ENCODE assay signal across 8 mouse cellular contexts in the genomic region with DNA sequence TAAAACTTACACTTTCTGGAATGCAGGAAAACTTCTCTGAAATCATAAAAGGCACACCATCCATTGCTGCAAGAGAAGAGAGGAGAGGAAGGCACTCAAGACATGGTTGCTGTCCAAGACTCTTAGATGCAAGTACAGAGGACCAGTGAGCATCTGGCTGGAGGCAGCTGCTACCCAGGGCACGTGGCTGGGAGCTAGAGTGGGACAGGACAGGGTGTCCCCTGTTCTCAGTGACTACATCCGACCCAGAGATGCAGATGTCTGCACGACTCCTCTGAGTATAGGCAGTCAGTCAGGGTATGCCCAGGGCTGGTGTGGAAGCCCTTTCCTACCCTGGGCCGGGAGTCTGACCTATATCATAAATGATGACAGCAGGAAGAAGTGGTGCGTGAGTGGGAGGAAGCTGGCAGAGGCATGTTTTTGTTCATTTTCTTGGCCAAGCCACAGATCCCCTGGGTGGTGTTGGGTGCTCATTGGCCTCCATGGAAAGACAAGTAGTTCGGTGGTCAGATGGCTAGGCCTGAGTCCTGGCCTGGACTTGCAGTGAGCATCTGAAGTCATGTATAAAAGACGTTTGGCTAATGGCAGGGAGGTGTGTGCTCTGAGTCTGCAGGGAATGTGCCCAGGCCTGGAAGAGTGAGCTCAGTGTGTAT.
DNase-seq lines count a peak whose midpoint lies in the region; ATAC-seq and TF ChIP-seq lines count a peak whose summit lies in the region.

No protein-coding gene starts in this region.

- peaks cover 70% of the 10 kb centered on the region for H3K4me1 ChIP-seq in forebrain, embryonic 10.5 days
- H3K4me1 ChIP-seq in forebrain, embryonic 11.5 days (replicated peaks; ENCODE audit: control insufficient read depth, insufficient read depth, low read length): peaks cover 27% of the 10 kb centered on the region
- peaks cover 40% of the 10 kb centered on the region for H3K4me1 ChIP-seq in midbrain, postnatal 0 days (ENCODE audit: insufficient read depth, low read length)

- DNase-seq in forebrain, embryonic 10.5 days (ENCODE audit: extremely low spot score, low spot score): no peak
- no peak for DNase-seq in forebrain, embryonic 11.5 days (ENCODE audit: low spot score)
- peak; percentile 28 for DNase-seq in right cerebral cortex, adult 18-20 months
- DNase-seq in right cerebral cortex, postnatal 4 days: no peak
- peak; percentile 16 to 34 for DNase-seq in heart, postnatal 10 days
- DNase-seq in midbrain, postnatal 0 days (ENCODE audit: low spot score): no peak
- no peak for DNase-seq in kidney, postnatal 4 days
- no peak for DNase-seq in urinary bladder, postnatal 14 days (ENCODE audit: low spot score)

- intact Hi-C loops in heart, postnatal 10 days (cut with DNase I): loop anchor here (5.0 kb wide), 1 partner anchor 617 kb away; the partner anchor contains the start of gene Pbx3

- peaks cover 15% of the 10 kb centered on the region; the same call in 1 of the 2 replicates for H3K27me3 ChIP-seq in forebrain, embryonic 10.5 days (ENCODE audit: poor library complexity, severe bottlenecking)
- 0 out of 2 replicates have a peak, but pooled peaks cover 2% of the 10 kb centered on the region for H3K27me3 ChIP-seq in forebrain, embryonic 11.5 days (ENCODE audit: control insufficient read depth, insufficient read depth, low read length)
- no peaks in the 10 kb centered on the region for H3K27me3 ChIP-seq in midbrain, postnatal 0 days (ENCODE audit: insufficient read depth, low read length)

- H3K4me2 ChIP-seq in forebrain, embryonic 11.5 days (ENCODE audit: low read depth, low read length, severe bottlenecking): no peak overlapping the region
- no peak overlapping the region for H3K4me2 ChIP-seq in midbrain, postnatal 0 days (ENCODE audit: low read depth, low read length, poor library complexity, severe bottlenecking)

- 84% methylated on average over 7 of the region's 7 CpGs for WGBS in forebrain, embryonic 10.5 days
- 83% methylated on average over 7 of the region's 7 CpGs for WGBS in forebrain, embryonic 11.5 days
- 74% methylated on average over 7 of the region's 7 CpGs for WGBS in midbrain, postnatal 0 days

- TF ChIP-seq CTCF in midbrain, postnatal 0 days (IDR thresholded peaks at IDR 0.05): no peak

- no peak overlapping the region for H3K9ac ChIP-seq in forebrain, embryonic 11.5 days (ENCODE audit: low read length)
- H3K9ac ChIP-seq in midbrain, postnatal 0 days (replicated peaks; ENCODE audit: low read length, poor library complexity, severe bottlenecking): no peak overlapping the region

- no peak for ATAC-seq in forebrain, embryonic 11.5 days (replicated peaks; ENCODE audit: low FRiP score)
- peak; percentile 24; the same call in 1 of the 2 replicates for ATAC-seq in midbrain, postnatal 0 days (ENCODE audit: low FRiP score)

- H3K27ac ChIP-seq in forebrain, embryonic 10.5 days: peak overlapping the region; percentile 81
- H3K27ac ChIP-seq in forebrain, embryonic 11.5 days (ENCODE audit: low read depth, low read length): no peak overlapping the region
- H3K27ac ChIP-seq in midbrain, postnatal 0 days (ENCODE audit: low read depth, low read length): 0 out of 2 replicates have a peak overlapping the region, but pooled peaks have one; percentile 51

- H3K4me3 ChIP-seq in forebrain, embryonic 10.5 days: no peak overlapping the region
- H3K4me3 ChIP-seq in forebrain, embryonic 11.5 days (ENCODE audit: low read depth, low read length): no peak overlapping the region
- H3K4me3 ChIP-seq in midbrain, postnatal 0 days (ENCODE audit: low read depth, low read length): no peak overlapping the region

- H3K36me3 ChIP-seq in forebrain, embryonic 10.5 days (replicated peaks): peaks cover 15% of the 10 kb centered on the region
- no peaks in the 10 kb centered on the region for H3K36me3 ChIP-seq in forebrain, embryonic 11.5 days (ENCODE audit: control insufficient read depth, insufficient read depth, low read length)
- peaks cover 7% of the 10 kb centered on the region for H3K36me3 ChIP-seq in midbrain, postnatal 0 days (ENCODE audit: insufficient read depth, low read length)

- no peaks in the 10 kb centered on the region for H3K9me3 ChIP-seq in forebrain, embryonic 10.5 days
- no peaks in the 10 kb centered on the region for H3K9me3 ChIP-seq in forebrain, embryonic 11.5 days (ENCODE audit: control insufficient read depth, low read length)
- H3K9me3 ChIP-seq in midbrain, postnatal 0 days (ENCODE audit: low read length): no peaks in the 10 kb centered on the region

Comparison
In these comparisons a context has a peak if more than half of its experiments do, and no peak if none do; other contexts are left out.
1. DNase-seq: peak in right cerebral cortex, adult 18-20 months (single experiment) and heart, postnatal 10 days (2 of 2); none in forebrain, embryonic 10.5 days (single experiment), forebrain, embryonic 11.5 days (single experiment), right cerebral cortex, postnatal 4 days (single experiment), midbrain, postnatal 0 days (single experiment), kidney, postnatal 4 days (0 of 2) and urinary bladder, postnatal 14 days (single experiment).